In the genomic region with DNA sequence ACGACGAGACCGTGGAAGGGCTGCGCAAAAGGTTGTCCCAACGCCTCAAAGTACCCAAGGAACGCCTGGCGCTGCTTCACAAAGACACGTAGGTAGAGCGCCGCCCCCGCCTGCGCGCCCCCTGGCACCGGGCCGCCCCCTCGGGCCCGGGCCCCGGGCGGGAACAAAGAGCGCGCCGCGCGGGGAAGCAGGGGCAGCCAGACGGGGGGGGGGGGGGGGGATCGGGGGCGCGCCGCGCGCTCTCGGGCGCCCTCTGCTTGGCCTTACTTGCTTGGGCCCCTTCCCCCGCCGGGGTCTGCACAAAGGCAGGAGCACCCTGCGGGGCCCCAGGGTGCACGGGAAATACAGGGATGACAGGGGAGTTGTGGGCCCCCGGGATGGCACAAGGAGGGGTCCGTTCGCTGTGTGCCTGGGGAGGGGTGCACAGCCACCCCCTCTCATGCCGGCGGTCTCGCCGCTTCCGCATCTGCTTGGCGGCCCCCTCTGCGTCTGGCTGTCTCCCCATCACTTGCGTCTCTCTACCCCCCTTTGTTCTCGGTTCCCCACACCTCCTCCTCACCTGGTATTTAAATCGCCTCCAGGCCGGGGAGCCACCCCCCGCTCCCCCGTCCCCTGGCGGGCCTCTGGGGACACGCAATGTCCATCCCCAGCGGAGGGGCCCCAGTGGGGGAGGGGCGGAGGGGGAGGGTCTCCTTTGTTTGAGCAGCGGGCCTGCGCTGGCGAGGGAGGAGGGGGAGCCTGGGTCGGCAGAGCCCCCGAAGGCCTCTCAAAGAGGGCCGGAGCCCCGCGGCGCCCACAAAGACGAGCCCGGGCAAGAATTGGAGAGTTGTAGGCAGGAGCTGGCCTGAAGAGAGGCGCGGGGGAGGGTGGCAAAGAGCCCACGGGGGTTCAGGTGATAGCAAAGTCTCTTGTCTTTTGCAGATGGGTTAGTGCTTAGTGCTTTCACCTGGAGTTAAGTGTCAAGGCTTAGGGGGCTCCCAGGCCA, we compare ENCODE assay signal across 8 mouse cellular contexts. TPM values are rescaled to one million over a fixed set of nuclear protein-coding genes. Genes with fewer than 3 reads are reported as not detected.
DNase-seq lines count a peak whose midpoint lies in the region; ATAC-seq and TF ChIP-seq lines count a peak whose summit lies in the region.

No protein-coding gene starts in this region.

- DNase-seq in layer of hippocampus, adult 9-11 months, result peak; percentile 65
- no peak for DNase-seq in layer of hippocampus, adult 9-10 months (ENCODE audit: low spot score)
- peak; percentile 76 for DNase-seq in induced T-regulatory cell, adult 2 months (ENCODE audit: low read depth)
- DNase-seq in urinary bladder, postnatal 25 days (ENCODE audit: low spot score), result peak; percentile 50

- no peaks in the 10 kb centered on the region for H3K9me3 ChIP-seq in forebrain, embryonic 12.5 days
- H3K9me3 ChIP-seq in liver, embryonic 15.5 days (replicated peaks), result no peaks in the 10 kb centered on the region
- no peaks in the 10 kb centered on the region for H3K9me3 ChIP-seq in neural tube, embryonic 15.5 days (replicated peaks)

- ATAC-seq in forebrain, embryonic 12.5 days (ENCODE audit: low FRiP score), result 0 out of 2 replicates have a peak, but pooled peaks have one; percentile 1
- no peak for ATAC-seq in liver, embryonic 15.5 days (ENCODE audit: insufficient read depth)
- no peak for ATAC-seq in neural tube, embryonic 15.5 days (ENCODE audit: low FRiP score)

- WGBS in bone marrow, adult 2 months, result under 1% methylated on average over 71 of the region's 71 CpGs
- WGBS in forebrain, embryonic 12.5 days, result under 1% methylated on average over 46 of the region's 71 CpGs
- under 1% methylated on average over 71 of the region's 71 CpGs for WGBS in liver, embryonic 15.5 days (ENCODE audit: insufficient replicate concordance)
- under 1% methylated on average over 59 of the region's 71 CpGs for WGBS in neural tube, embryonic 15.5 days

- peaks cover 7% of the 10 kb centered on the region for H3K4me1 ChIP-seq in bone marrow, adult 2 months (ENCODE audit: control insufficient read depth, insufficient read depth, low read length)
- H3K4me1 ChIP-seq in forebrain, embryonic 12.5 days, result peaks cover 66% of the 10 kb centered on the region
- H3K4me1 ChIP-seq in liver, embryonic 15.5 days (replicated peaks), result peaks cover 89% of the 10 kb centered on the region
- H3K4me1 ChIP-seq in neural tube, embryonic 15.5 days, result peaks cover 67% of the 10 kb centered on the region

- peak overlapping the region; percentile 94 for H3K27ac ChIP-seq in bone marrow, adult 2 months (ENCODE audit: control insufficient read depth, insufficient read depth, low read depth, low read length, poor library complexity)
- H3K27ac ChIP-seq in forebrain, embryonic 12.5 days, result peak overlapping the region; percentile 100
- peak overlapping the region; percentile 96 for H3K27ac ChIP-seq in liver, embryonic 15.5 days (replicated peaks)
- peak overlapping the region; percentile 100 for H3K27ac ChIP-seq in neural tube, embryonic 15.5 days (replicated peaks)

- peak overlapping the region; percentile 95 for H3K4me3 ChIP-seq in bone marrow, adult 2 months (replicated peaks; ENCODE audit: control insufficient read depth, low read depth, low read length)
- H3K4me3 ChIP-seq in forebrain, embryonic 12.5 days (replicated peaks), result peak overlapping the region; percentile 97
- peak overlapping the region; percentile 70 for H3K4me3 ChIP-seq in liver, embryonic 15.5 days (replicated peaks)
- H3K4me3 ChIP-seq in neural tube, embryonic 15.5 days (replicated peaks), result peak overlapping the region; percentile 93

- no peak for TF ChIP-seq CTCF in bone marrow, adult 2 months (IDR thresholded peaks at IDR 0.05; ENCODE audit: control insufficient read depth, insufficient read depth, low read length)

- peaks cover 61% of the 10 kb centered on the region for H3K36me3 ChIP-seq in forebrain, embryonic 12.5 days (replicated peaks)
- H3K36me3 ChIP-seq in liver, embryonic 15.5 days (replicated peaks), result peaks cover 63% of the 10 kb centered on the region
- peaks cover 43% of the 10 kb centered on the region for H3K36me3 ChIP-seq in neural tube, embryonic 15.5 days

- no peaks in the 10 kb centered on the region for H3K27me3 ChIP-seq in forebrain, embryonic 12.5 days
- no peaks in the 10 kb centered on the region for H3K27me3 ChIP-seq in liver, embryonic 15.5 days
- no peaks in the 10 kb centered on the region for H3K27me3 ChIP-seq in neural tube, embryonic 15.5 days (replicated peaks)

- peak; percentile 47; the same call in 1 of the 2 replicates for TF ChIP-seq POLR2A in bone marrow, adult 2 months (IDR thresholded peaks at IDR 0.05; ENCODE audit: borderline replicate concordance, control insufficient read depth, low read depth, low read length)

- H3K4me2 ChIP-seq in forebrain, embryonic 12.5 days, result peak overlapping the region; percentile 99
- H3K4me2 ChIP-seq in liver, embryonic 15.5 days, result peak overlapping the region; percentile 96
- peak overlapping the region; percentile 94 for H3K4me2 ChIP-seq in neural tube, embryonic 15.5 days

- peak overlapping the region; percentile 100 for H3K9ac ChIP-seq in forebrain, embryonic 12.5 days
- H3K9ac ChIP-seq in liver, embryonic 15.5 days, result peak overlapping the region; percentile 87
- H3K9ac ChIP-seq in neural tube, embryonic 15.5 days (replicated peaks), result peak overlapping the region; percentile 97

RNA-seq across cellular contexts. Expression of a gene that starts 2.4 kb away (rescaled TPM):
- polyA plus RNA-seq in bone marrow, adult 2 months (2011; ENCODE audit: insufficient read depth, insufficient read length, low replicate concordance, missing spikeins), result 36.0 and 53.2 TPM in 2 replicates
- 45.0 and 50.3 TPM in 2 replicates for polyA plus RNA-seq in forebrain, embryonic 12.5 days (2016; fragmentation: Nextera tagmentation; extraction: Ambion mirVana)
- polyA plus RNA-seq in liver, embryonic 15.5 days (2015; fragmentation: Nextera tagmentation; extraction: Ambion mirVana), result 2.9 and 3.1 TPM in 2 replicates
- 19.4 and 20.5 TPM in 2 replicates for polyA plus RNA-seq in neural tube, embryonic 15.5 days (2015; fragmentation: Nextera tagmentation; extraction: Ambion mirVana)

RNA-seq across cellular contexts. Expression of a gene that starts 9.9 kb away (rescaled TPM):
- 3.4 and 3.7 TPM in 2 replicates for polyA plus RNA-seq in bone marrow, adult 2 months (2011; ENCODE audit: insufficient read depth, insufficient read length, low replicate concordance, missing spikeins)
- 13.2 and 13.8 TPM in 2 replicates for polyA plus RNA-seq in forebrain, embryonic 12.5 days (2016; fragmentation: Nextera tagmentation; extraction: Ambion mirVana)
- 0.35 and 0.51 TPM in 2 replicates for polyA plus RNA-seq in liver, embryonic 15.5 days (2015; fragmentation: Nextera tagmentation; extraction: Ambion mirVana)
- polyA plus RNA-seq in neural tube, embryonic 15.5 days (2015; fragmentation: Nextera tagmentation; extraction: Ambion mirVana), result 91.9 and 93.0 TPM in 2 replicates

RNA-seq across cellular contexts. Expression of a gene that starts 12.1 kb away (rescaled TPM):
- polyA plus RNA-seq in bone marrow, adult 2 months (2011; ENCODE audit: insufficient read depth, insufficient read length, low replicate concordance, missing spikeins), result 131 and 178 TPM in 2 replicates
- 405 and 428 TPM in 2 replicates for polyA plus RNA-seq in forebrain, embryonic 12.5 days (2016; fragmentation: Nextera tagmentation; extraction: Ambion mirVana)
- 291 and 300 TPM in 2 replicates for polyA plus RNA-seq in liver, embryonic 15.5 days (2015; fragmentation: Nextera tagmentation; extraction: Ambion mirVana)
- polyA plus RNA-seq in neural tube, embryonic 15.5 days (2015; fragmentation: Nextera tagmentation; extraction: Ambion mirVana), result 553 and 558 TPM in 2 replicates

RNA-seq across cellular contexts. Expression of a gene that starts 15.3 kb away (rescaled TPM):
- 200 and 277 TPM in 2 replicates for polyA plus RNA-seq in bone marrow, adult 2 months (2011; ENCODE audit: insufficient read depth, insufficient read length, low replicate concordance, missing spikeins)
- 224 and 240 TPM in 2 replicates for polyA plus RNA-seq in forebrain, embryonic 12.5 days (2016; fragmentation: Nextera tagmentation; extraction: Ambion mirVana)
- 13.1 and 17.0 TPM in 2 replicates for polyA plus RNA-seq in liver, embryonic 15.5 days (2015; fragmentation: Nextera tagmentation; extraction: Ambion mirVana)
- 284 and 345 TPM in 2 replicates for polyA plus RNA-seq in neural tube, embryonic 15.5 days (2015; fragmentation: Nextera tagmentation; extraction: Ambion mirVana)

RNA-seq across cellular contexts. Expression of a gene that starts 22.2 kb away (rescaled TPM):
- 8.8 and 23.7 TPM in 2 replicates for polyA plus RNA-seq in bone marrow, adult 2 months (2011; ENCODE audit: insufficient read depth, insufficient read length, low replicate concordance, missing spikeins)
- polyA plus RNA-seq in forebrain, embryonic 12.5 days (2016; fragmentation: Nextera tagmentation; extraction: Ambion mirVana), result 11.1 and 11.6 TPM in 2 replicates
- 8.9 and 10.1 TPM in 2 replicates for polyA plus RNA-seq in liver, embryonic 15.5 days (2015; fragmentation: Nextera tagmentation; extraction: Ambion mirVana)
- 13.5 and 14.3 TPM in 2 replicates for polyA plus RNA-seq in neural tube, embryonic 15.5 days (2015; fragmentation: Nextera tagmentation; extraction: Ambion mirVana)
